Mouse (Mus musculus) ES-Bruce4 (cell line): ENCODE data around the gene Sik1.

Experiments
- CTCF ChIP-seq: IDR thresholded peaks from one replicate; pipeline ENCODE4 v1.8.1; 2011; ENCODE audit warnings: low read depth, low read length
- EP300 ChIP-seq: IDR thresholded peaks from 2 replicates; pipeline ENCODE4 v1.6.1; 2011; ENCODE audit warnings: low read depth, low read length; ENCODE audit not compliant: insufficient read depth

DNA sequence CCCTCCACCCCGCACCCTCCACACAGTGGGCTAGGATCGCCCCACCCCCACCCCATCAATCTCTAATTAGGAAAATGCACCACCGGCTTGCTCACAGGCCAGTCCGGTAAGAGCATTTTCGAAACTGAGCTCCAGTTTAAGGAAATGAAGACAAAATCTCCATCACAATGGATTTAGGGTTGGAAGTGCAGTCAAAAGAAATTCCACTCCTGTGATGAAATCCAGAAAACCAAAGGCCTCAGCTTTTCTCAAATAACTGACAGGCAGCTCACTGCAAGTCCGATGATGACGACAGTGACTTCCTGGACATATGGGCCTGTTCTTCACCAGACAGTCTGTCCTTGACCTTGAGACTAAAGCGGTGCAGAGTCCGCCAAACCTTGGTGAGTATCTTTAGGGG is 36.2 kb downstream of the Sik1 start:
- TF ChIP-seq EP300 (no peak; the same call in none of the 2 replicates), CTCF (no peak)
